Mouse (Mus musculus) layer of hippocampus, adult 18-20 months (tissue): ENCODE measurements around the gene Lep. TPM values are rescaled to one million over a fixed set of nuclear protein-coding genes. Genes with fewer than 3 reads are reported as not detected.
A peak's percentile ranks its signal among the peaks of the same experiment; 100 is the strongest.

Source experiments
- DNase-seq, 2 experiments: peaks; one replicate each; pipeline ENCODE4 v3.0.0; 2022; ENCODE audit warnings: low spot score in 2 of 2
- total RNA-seq, 2 experiments: library from RNA; stranded (reverse); gene quantifications; 2 replicates each; pipeline ENCODE4 v1.2.3; 2021

Gene Lep
- total RNA-seq, 2 experiments from 2014 or later, result not detected

GRCm38 (mm10) chr6:29040266-29040665, 19.8 kb upstream of the Lep start:
- no peak for DNase-seq

- DNase-seq, result no peak
These were observed 16.0 kb upstream of the Lep start for GRCm38 (mm10) chr6:29044029-29044428.

- no peak for DNase-seq
These were observed 10.1 kb upstream of the Lep start for GRCm38 (mm10) chr6:29049926-29050325.

- DNase-seq, result no peak
These were observed 7.8 kb upstream of the Lep start for GRCm38 (mm10) chr6:29052188-29052587.

GRCm38 (mm10) chr6:29053181-29053580, 6.8 kb upstream of the Lep start:
- DNase-seq, result no peak

- no peak for DNase-seq
These were observed 3.6 kb upstream of the Lep start for GRCm38 (mm10) chr6:29056377-29056776.

GRCm38 (mm10) chr6:29066389-29066790, 6.4 kb downstream of the Lep start:
- DNase-seq, result no peak

GRCm38 (mm10) chr6:29072258-29072657, 12.2 kb downstream of the Lep start:
- DNase-seq, result no peak

GRCm38 (mm10) chr6:29073462-29074132, 13.6 kb downstream of the Lep start:
- no peak for DNase-seq

GRCm38 (mm10) chr6:29074133-29074469, 14.1 kb downstream of the Lep start:
- no peak for DNase-seq

- peak; percentile 70 to 73 for DNase-seq
These were observed 19.3 kb downstream of the Lep start for GRCm38 (mm10) chr6:29079291-29079690.

GRCm38 (mm10) chr6:29081826-29082363, 21.9 kb downstream of the Lep start:
- no peak for DNase-seq

GRCm38 (mm10) chr6:29082776-29083354, 22.8 kb downstream of the Lep start:
- DNase-seq, result no peak

GRCm38 (mm10) chr6:29084401-29084800, 24.4 kb downstream of the Lep start:
- DNase-seq, result no peak

GRCm38 (mm10) chr6:29087921-29088709, 28.1 kb downstream of the Lep start:
- DNase-seq, result no peak

- no peak for DNase-seq
These were observed 32.2 kb downstream of the Lep start for GRCm38 (mm10) chr6:29092234-29092633.

- peak in 1 of 2 experiments; percentile 28 for DNase-seq
These were observed 32.9 kb downstream of the Lep start for GRCm38 (mm10) chr6:29092904-29093303.

GRCm38 (mm10) chr6:29099536-29100170, 39.6 kb downstream of the Lep start:
- DNase-seq, result peak in 1 of 2 experiments; percentile 51

GRCm38 (mm10) chr6:29100423-29100822, 40.4 kb downstream of the Lep start:
- peak; percentile 35 to 60 for DNase-seq

- DNase-seq, result peak; percentile 63 to 71
These were observed 41.3 kb downstream of the Lep start for GRCm38 (mm10) chr6:29101248-29101864.

- DNase-seq, result no peak
These were observed 48.4 kb downstream of the Lep start for GRCm38 (mm10) chr6:29108376-29108775.
